Mouse (Mus musculus): ENCODE data around the gene Fam71f2.

- TF ChIP-seq CTCF (conservative IDR thresholded peaks at IDR 0.05; ENCODE audit: low read length), result no peak
- no peak for TF ChIP-seq NANOG (IDR thresholded peaks at IDR 0.05; ENCODE audit: borderline replicate concordance, low read length)
Measured at GRCm38 (mm10) chr6:29266936-29267335, 12.5 kb upstream of the Fam71f2 start.
